Mouse (Mus musculus): ENCODE measurements around the gene Ddx39.

DNA sequence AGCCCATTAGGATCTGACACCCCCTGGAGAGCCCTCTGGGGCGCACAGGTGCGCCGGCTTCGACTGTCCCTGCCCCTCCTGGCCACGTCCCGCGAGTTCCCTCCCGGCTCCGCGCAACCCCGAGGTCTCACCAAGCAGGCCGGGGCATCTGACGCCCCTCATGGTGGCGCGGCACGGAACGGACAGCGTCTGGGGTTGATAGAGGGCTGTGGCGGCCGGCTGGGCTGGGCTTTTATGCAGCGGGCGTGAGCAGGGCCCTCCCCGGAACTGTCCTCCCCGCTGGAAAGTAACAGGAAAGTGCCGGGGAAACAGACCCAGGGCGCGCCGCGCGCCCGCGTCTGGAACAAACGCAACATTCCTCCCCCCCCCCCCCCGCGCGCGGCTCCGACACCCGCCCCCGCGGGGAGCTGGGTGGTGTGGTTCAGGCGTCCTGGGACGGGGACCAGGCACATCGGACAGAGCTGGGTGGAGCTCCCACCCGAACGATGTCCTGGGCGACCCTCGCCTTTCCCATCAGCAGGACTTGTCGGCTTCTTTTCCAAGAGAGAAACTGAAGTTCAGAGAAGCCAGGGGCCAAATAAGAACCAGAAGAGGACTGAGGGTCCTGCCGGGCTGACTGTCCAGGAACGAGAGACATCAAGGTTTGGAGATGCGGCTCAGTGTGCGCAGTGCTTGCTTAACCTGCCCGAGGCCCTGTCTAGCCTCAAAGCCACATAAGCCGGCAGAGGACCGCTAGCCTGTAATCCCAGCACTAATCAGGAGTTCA is 26.2 kb downstream of the Ddx39 start, which contains the start of gene Adgre5:
- TF ChIP-seq CTCF (IDR thresholded peaks at IDR 0.05; ENCODE audit: insufficient read depth, low read depth, low read length) (no peak), POLR2A (IDR thresholded peaks at IDR 0.05; ENCODE audit: insufficient read depth, low read depth, low read length) (no peak)

All from olfactory bulb, adult 2 months (tissue).